Mouse (Mus musculus): ENCODE measurements at regions not wholly inside any gene's neighbourhood (a gene's known extent, or its start where the extent isn't known, plus 50 kb on each side); places are given as distances from the start of the nearest gene placed in this dataset.

GRCm38 (mm10) chr15:26953818-26954385, 58.5 kb upstream of the Fbxl7 start:
- no peak; the same call in 1 of the 2 replicates for ATAC-seq (replicated peaks; ENCODE audit: insufficient number of reproducible peaks, low FRiP score, low TSS enrichment, low read depth)
- Histone ChIP-seq H3K36me3 (replicated peaks; ENCODE audit: control insufficient read depth, insufficient read depth, low read depth, low read length) (no peaks in the 10 kb centered on the region), H3K27ac (replicated peaks; ENCODE audit: low read depth, low read length) (no peak overlapping the region), H3K4me2 (ENCODE audit: low read depth, low read length) (no peak overlapping the region), H3K9me3 (replicated peaks; ENCODE audit: control insufficient read depth, low read length) (no peaks in the 10 kb centered on the region), H3K9ac (replicated peaks; ENCODE audit: low read length) (no peak overlapping the region), H3K4me1 (ENCODE audit: control insufficient read depth, insufficient read depth, low read length) (no peaks in the 10 kb centered on the region), H3K27me3 (ENCODE audit: control insufficient read depth, insufficient read depth, low read length) (no peaks in the 10 kb centered on the region), H3K4me3 (ENCODE audit: low read depth, low read length) (no peak overlapping the region)
- peak; percentile 39 for DNase-seq (ENCODE audit: low spot score)
- WGBS: 28% methylated on average over 10 of the region's 10 CpGs

DNA sequence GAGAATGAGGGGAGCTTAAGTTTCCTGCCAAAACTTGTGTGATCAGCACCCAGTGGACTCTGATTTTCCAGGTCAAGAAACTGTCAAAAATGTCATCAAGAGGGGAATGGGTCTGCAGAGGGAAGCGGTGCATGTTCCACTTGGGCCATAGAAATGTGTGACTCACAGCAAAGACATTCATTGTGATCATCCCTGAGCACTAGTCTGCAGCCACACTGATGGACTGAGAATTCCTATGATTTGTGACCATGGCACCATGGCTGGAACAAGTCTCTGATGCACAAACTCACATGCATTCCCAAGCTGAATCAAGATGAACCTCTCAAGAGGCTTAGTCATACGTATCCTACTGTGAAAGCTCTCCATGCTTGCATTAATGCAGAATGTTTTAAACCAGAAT, 63.6 kb upstream of the Fbxl7 start:
- no peak overlapping the region for H3K27ac ChIP-seq (replicated peaks; ENCODE audit: low read depth, low read length)
- H3K4me2 ChIP-seq (ENCODE audit: low read depth, low read length): no peak overlapping the region
- no peak overlapping the region for H3K9ac ChIP-seq (replicated peaks; ENCODE audit: low read length)
- no peaks in the 10 kb centered on the region for H3K9me3 ChIP-seq (replicated peaks; ENCODE audit: control insufficient read depth, low read length)
- 89% methylated on average over 2 of the region's 2 CpGs for WGBS
- no peak for ATAC-seq (replicated peaks; ENCODE audit: insufficient number of reproducible peaks, low FRiP score, low TSS enrichment, low read depth)
- DNase-seq (ENCODE audit: low spot score): no peak
- no peaks in the 10 kb centered on the region for H3K4me1 ChIP-seq (ENCODE audit: control insufficient read depth, insufficient read depth, low read length)
- H3K4me3 ChIP-seq (ENCODE audit: low read depth, low read length): no peak overlapping the region
- no peaks in the 10 kb centered on the region for H3K27me3 ChIP-seq (ENCODE audit: control insufficient read depth, insufficient read depth, low read length)
- no peaks in the 10 kb centered on the region for H3K36me3 ChIP-seq (replicated peaks; ENCODE audit: control insufficient read depth, insufficient read depth, low read depth, low read length)

DNA sequence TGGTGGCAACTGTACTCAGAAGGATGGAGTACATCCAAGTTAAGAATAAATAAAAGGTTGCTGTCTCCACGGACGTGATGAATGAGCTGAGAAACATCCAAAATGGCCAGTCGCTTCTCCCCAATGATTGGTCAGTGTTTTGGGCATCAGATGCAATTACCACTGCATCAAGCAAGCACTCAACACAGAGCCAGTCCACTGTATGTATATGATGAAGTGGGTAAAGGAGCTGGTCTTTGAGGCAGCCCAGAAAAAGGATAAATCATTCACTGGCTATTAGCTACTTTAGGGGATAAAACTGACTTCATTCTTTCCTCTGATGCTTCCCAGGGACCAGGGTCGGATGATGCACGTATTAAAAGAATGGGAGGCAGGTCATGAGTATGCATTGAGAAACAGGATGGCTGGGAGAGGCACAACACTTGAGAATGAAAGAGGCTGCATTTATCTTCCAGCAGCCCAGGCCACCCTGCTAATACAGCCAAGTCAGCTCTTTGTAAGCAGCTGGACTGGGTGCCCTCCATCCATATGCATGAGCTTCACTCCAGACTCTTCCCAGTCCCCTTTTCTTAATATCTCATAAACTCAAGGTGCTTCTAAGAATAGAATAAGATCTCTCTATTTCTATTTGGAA, 73.1 kb upstream of the Fbxl7 start:
- WGBS: 72% methylated on average over 5 of the region's 5 CpGs
- Histone ChIP-seq H3K9me3 (replicated peaks; ENCODE audit: control insufficient read depth, low read length) (no peaks in the 10 kb centered on the region), H3K4me3 (ENCODE audit: low read depth, low read length) (no peak overlapping the region), H3K4me2 (ENCODE audit: low read depth, low read length) (no peak overlapping the region), H3K27ac (replicated peaks; ENCODE audit: low read depth, low read length) (no peak overlapping the region), H3K27me3 (ENCODE audit: control insufficient read depth, insufficient read depth, low read length) (no peaks in the 10 kb centered on the region), H3K9ac (replicated peaks; ENCODE audit: low read length) (no peak overlapping the region), H3K4me1 (ENCODE audit: control insufficient read depth, insufficient read depth, low read length) (no peaks in the 10 kb centered on the region), H3K36me3 (replicated peaks; ENCODE audit: control insufficient read depth, insufficient read depth, low read depth, low read length) (no peaks in the 10 kb centered on the region)
- ATAC-seq (replicated peaks; ENCODE audit: insufficient number of reproducible peaks, low FRiP score, low TSS enrichment, low read depth): no peak
- no peak for DNase-seq (ENCODE audit: low spot score)

- H3K27me3 ChIP-seq (ENCODE audit: control insufficient read depth, insufficient read depth, low read length): no peaks in the 10 kb centered on the region
- H3K9ac ChIP-seq (replicated peaks; ENCODE audit: low read length): no peak overlapping the region
- H3K4me1 ChIP-seq (ENCODE audit: control insufficient read depth, insufficient read depth, low read length): no peaks in the 10 kb centered on the region
- H3K4me2 ChIP-seq (ENCODE audit: low read depth, low read length): no peak overlapping the region
- 85% methylated on average over 1 of the region's 1 CpGs for WGBS
- H3K4me3 ChIP-seq (ENCODE audit: low read depth, low read length): no peak overlapping the region
- ATAC-seq (replicated peaks; ENCODE audit: insufficient number of reproducible peaks, low FRiP score, low TSS enrichment, low read depth) (no peak), DNase-seq (ENCODE audit: low spot score) (no peak)
- H3K9me3 ChIP-seq (replicated peaks; ENCODE audit: control insufficient read depth, low read length): no peaks in the 10 kb centered on the region
- no peaks in the 10 kb centered on the region for H3K36me3 ChIP-seq (replicated peaks; ENCODE audit: control insufficient read depth, insufficient read depth, low read depth, low read length)
- H3K27ac ChIP-seq (replicated peaks; ENCODE audit: low read depth, low read length): no peak overlapping the region
Observed at GRCm38 (mm10) chr15:26970770-26971169, 75.4 kb upstream of the Fbxl7 start.

- Histone ChIP-seq H3K4me2 (ENCODE audit: low read depth, low read length) (no peak overlapping the region), H3K9ac (replicated peaks; ENCODE audit: low read length) (no peak overlapping the region), H3K9me3 (replicated peaks; ENCODE audit: control insufficient read depth, low read length) (no peaks in the 10 kb centered on the region), H3K27me3 (ENCODE audit: control insufficient read depth, insufficient read depth, low read length) (no peaks in the 10 kb centered on the region), H3K36me3 (replicated peaks; ENCODE audit: control insufficient read depth, insufficient read depth, low read depth, low read length) (no peaks in the 10 kb centered on the region), H3K4me3 (ENCODE audit: low read depth, low read length) (no peak overlapping the region), H3K27ac (replicated peaks; ENCODE audit: low read depth, low read length) (no peak overlapping the region), H3K4me1 (ENCODE audit: control insufficient read depth, insufficient read depth, low read length) (no peaks in the 10 kb centered on the region)
- ATAC-seq (replicated peaks; ENCODE audit: insufficient number of reproducible peaks, low FRiP score, low TSS enrichment, low read depth) (no peak), DNase-seq (ENCODE audit: low spot score) (no peak)
- 83% methylated on average over 1 of the region's 1 CpGs for WGBS
Observed at GRCm38 (mm10) chr15:26993054-26993453, 97.7 kb upstream of the Fbxl7 start.

DNA sequence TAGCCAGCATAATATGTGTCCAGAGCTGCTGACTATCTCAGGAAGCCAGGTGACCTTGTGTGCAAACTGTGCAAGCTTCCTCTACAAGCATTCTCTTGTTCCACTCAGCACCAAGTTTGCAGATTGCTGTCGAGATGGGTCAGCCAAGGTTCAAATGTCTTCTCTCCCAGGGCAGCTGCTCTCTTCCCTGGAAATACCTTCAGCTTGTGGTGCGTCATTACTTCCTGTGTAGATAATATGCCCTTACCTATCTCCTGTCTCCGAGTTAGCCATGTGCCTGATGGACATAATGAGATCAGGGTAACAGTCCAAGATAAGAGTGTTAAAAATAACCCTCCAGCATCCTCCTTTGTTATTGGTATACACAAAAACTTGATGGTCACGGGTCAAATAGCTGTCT, 113.7 kb upstream of the Fbxl7 start:
- Histone ChIP-seq H3K4me1 (ENCODE audit: control insufficient read depth, insufficient read depth, low read length) (no peaks in the 10 kb centered on the region), H3K27me3 (ENCODE audit: control insufficient read depth, insufficient read depth, low read length) (no peaks in the 10 kb centered on the region), H3K36me3 (replicated peaks; ENCODE audit: control insufficient read depth, insufficient read depth, low read depth, low read length) (no peaks in the 10 kb centered on the region), H3K4me2 (ENCODE audit: low read depth, low read length) (no peak overlapping the region), H3K4me3 (ENCODE audit: low read depth, low read length) (no peak overlapping the region), H3K9ac (replicated peaks; ENCODE audit: low read length) (no peak overlapping the region), H3K27ac (replicated peaks; ENCODE audit: low read depth, low read length) (no peak overlapping the region), H3K9me3 (replicated peaks; ENCODE audit: control insufficient read depth, low read length) (no peaks in the 10 kb centered on the region)
- DNase-seq (ENCODE audit: low spot score): no peak
- 69% methylated on average over 4 of the region's 4 CpGs for WGBS
- no peak for ATAC-seq (replicated peaks; ENCODE audit: insufficient number of reproducible peaks, low FRiP score, low TSS enrichment, low read depth)

DNA sequence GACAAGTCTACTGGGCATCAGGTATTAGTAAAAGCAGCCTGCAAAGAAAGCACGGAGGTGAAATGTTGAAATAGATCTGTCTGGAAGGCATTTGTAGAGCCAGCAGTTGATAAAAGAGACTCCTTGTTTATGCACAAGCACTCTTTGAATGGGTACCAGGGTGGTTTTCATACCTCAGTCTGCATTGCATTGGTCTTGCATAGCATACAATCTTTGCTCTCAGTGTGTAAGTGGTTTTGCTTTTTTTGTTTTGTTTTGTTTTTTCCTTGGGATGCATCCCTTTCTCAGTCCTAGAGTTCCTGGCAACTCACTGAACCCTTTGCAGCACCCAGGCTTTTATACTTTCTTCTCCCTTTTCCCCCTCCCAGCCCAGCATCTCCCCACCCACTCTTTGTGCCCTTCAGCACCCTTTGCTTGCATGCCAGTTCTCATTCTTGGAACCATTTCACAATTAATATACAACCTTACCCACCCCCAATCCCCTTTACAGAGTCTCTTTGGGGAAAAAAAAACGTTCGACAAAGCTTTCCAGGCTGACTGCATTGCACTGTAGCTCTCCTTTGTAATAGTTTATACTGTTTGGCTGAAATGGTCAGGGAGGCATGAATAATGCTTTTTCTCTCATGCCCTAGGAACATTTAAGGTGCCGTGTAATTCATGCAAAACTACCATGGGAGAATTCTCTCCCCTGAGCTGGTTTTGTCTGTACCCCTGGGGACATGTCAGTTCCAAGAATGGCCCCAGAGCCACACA, 118.7 kb upstream of the Fbxl7 start:
- no peaks in the 10 kb centered on the region for H3K9me3 ChIP-seq (replicated peaks; ENCODE audit: control insufficient read depth, low read length)
- WGBS: 54% methylated on average over 4 of the region's 4 CpGs
- no peak overlapping the region for H3K27ac ChIP-seq (replicated peaks; ENCODE audit: low read depth, low read length)
- DNase-seq (ENCODE audit: low spot score) (no peak), ATAC-seq (replicated peaks; ENCODE audit: insufficient number of reproducible peaks, low FRiP score, low TSS enrichment, low read depth) (0 out of 2 replicates have a peak, but pooled peaks have one; percentile 23)
- H3K36me3 ChIP-seq (replicated peaks; ENCODE audit: control insufficient read depth, insufficient read depth, low read depth, low read length): no peaks in the 10 kb centered on the region
- H3K4me3 ChIP-seq (ENCODE audit: low read depth, low read length): no peak overlapping the region
- no peaks in the 10 kb centered on the region for H3K27me3 ChIP-seq (ENCODE audit: control insufficient read depth, insufficient read depth, low read length)
- no peaks in the 10 kb centered on the region for H3K4me1 ChIP-seq (ENCODE audit: control insufficient read depth, insufficient read depth, low read length)
- no peak overlapping the region for H3K9ac ChIP-seq (replicated peaks; ENCODE audit: low read length)
- no peak overlapping the region for H3K4me2 ChIP-seq (ENCODE audit: low read depth, low read length)

GRCm38 (mm10) chr15:27014659-27014974, 119.2 kb upstream of the Fbxl7 start:
- Histone ChIP-seq H3K9me3 (replicated peaks; ENCODE audit: control insufficient read depth, low read length) (no peaks in the 10 kb centered on the region), H3K4me1 (ENCODE audit: control insufficient read depth, insufficient read depth, low read length) (no peaks in the 10 kb centered on the region), H3K36me3 (replicated peaks; ENCODE audit: control insufficient read depth, insufficient read depth, low read depth, low read length) (no peaks in the 10 kb centered on the region), H3K9ac (replicated peaks; ENCODE audit: low read length) (no peak overlapping the region), H3K27ac (replicated peaks; ENCODE audit: low read depth, low read length) (no peak overlapping the region), H3K27me3 (ENCODE audit: control insufficient read depth, insufficient read depth, low read length) (no peaks in the 10 kb centered on the region), H3K4me3 (ENCODE audit: low read depth, low read length) (no peak overlapping the region), H3K4me2 (ENCODE audit: low read depth, low read length) (no peak overlapping the region)
- DNase-seq (ENCODE audit: low spot score) (no peak), ATAC-seq (replicated peaks; ENCODE audit: insufficient number of reproducible peaks, low FRiP score, low TSS enrichment, low read depth) (no peak)
- 34% methylated on average over 1 of the region's 1 CpGs for WGBS

Measured in embryonic facial prominence, embryonic 11.5 days (tissue).